Mouse (Mus musculus) myocyte (in vitro differentiated cells): ENCODE data around the gene Gpc6. TPM values are rescaled to one million over a fixed set of nuclear protein-coding genes. Genes with fewer than 3 reads are reported as not detected.

ENCODE experiments used
- H3K27me3 ChIP-seq: one replicate; pipeline ENCODE4 v1.6.1; 2011; ENCODE audit not compliant: control insufficient read depth, insufficient read depth, insufficient read length
- H3K36me3 ChIP-seq: one replicate; pipeline ENCODE4 v1.6.1; 2011; ENCODE audit not compliant: control insufficient read depth, insufficient read depth
- H3K4me2 ChIP-seq: one replicate; pipeline ENCODE4 v1.6.1; 2011; ENCODE audit warnings: low read depth, control low read depth
- H3K4me3 ChIP-seq: one replicate; pipeline ENCODE4 v1.5.1; 2011; ENCODE audit warnings: mild to moderate bottlenecking, control low read depth, moderate library complexity
- H3K79me2 ChIP-seq: one replicate; pipeline ENCODE4 v1.6.1; 2011; ENCODE audit not compliant: control insufficient read depth, insufficient read depth
- H3ac ChIP-seq: one replicate; pipeline ENCODE4 v1.6.1; 2011; ENCODE audit not compliant: control insufficient read depth, insufficient read length
- CEBPB ChIP-seq: IDR thresholded peaks from 2 replicates; pipeline ENCODE4 v1.6.1; 2011; ENCODE audit warnings: mild to moderate bottlenecking, moderate library complexity; ENCODE audit not compliant: poor library complexity, insufficient read depth, severe bottlenecking
- E2F4 ChIP-seq: IDR thresholded peaks from one replicate; pipeline ENCODE4 v1.6.1; 2011; ENCODE audit warnings: mild to moderate bottlenecking, control low read depth, moderate library complexity; ENCODE audit not compliant: insufficient read depth
- MAX ChIP-seq: IDR thresholded peaks from one replicate; pipeline ENCODE4 v1.6.1; 2011; ENCODE audit warnings: low read depth, mild to moderate bottlenecking, control low read depth
- MYOD1 ChIP-seq, 3 experiments: IDR thresholded peaks; one replicate each; pipeline ENCODE4 v1.6.1; 2011; ENCODE audit warnings: control low read depth in 2 of 3, low read depth in 2 of 3, mild to moderate bottlenecking in 2 of 3, moderate library complexity in 1 of 3; ENCODE audit not compliant: insufficient read length in 2 of 3, control insufficient read depth in 1 of 3
- MYOG ChIP-seq, 3 experiments: IDR thresholded peaks; one replicate each; pipeline ENCODE4 v1.6.1; 2011; ENCODE audit warnings: control low read depth in 2 of 3, low read depth in 2 of 3, mild to moderate bottlenecking in 2 of 3; ENCODE audit not compliant: insufficient read length in 2 of 3, control insufficient read depth in 1 of 3, insufficient read depth in 1 of 3
- POLR2A ChIP-seq: IDR thresholded peaks from one replicate; pipeline ENCODE4 v1.6.1; 2011; ENCODE audit warnings: low read depth, mild to moderate bottlenecking, control low read depth, moderate library complexity; ENCODE audit not compliant: insufficient read length
- POLR2AphosphoS2 ChIP-seq: IDR thresholded peaks from one replicate; pipeline ENCODE4 v1.6.1; 2011; ENCODE audit warnings: low read depth, control low read depth; ENCODE audit not compliant: insufficient read length
- REST ChIP-seq: IDR thresholded peaks from one replicate; pipeline ENCODE4 v1.6.1; 2011; ENCODE audit warnings: mild to moderate bottlenecking, control low read depth, moderate library complexity; ENCODE audit not compliant: insufficient read depth, insufficient read length
- SRF ChIP-seq: IDR thresholded peaks from one replicate; pipeline ENCODE4 v1.6.1; 2011; ENCODE audit warnings: low read depth; ENCODE audit not compliant: control insufficient read depth, insufficient read length
- TCF12 ChIP-seq: IDR thresholded peaks from one replicate; pipeline ENCODE4 v1.6.1; 2011; ENCODE audit warnings: mild to moderate bottlenecking, control low read depth; ENCODE audit not compliant: poor library complexity, insufficient read depth, severe bottlenecking
- TCF3 ChIP-seq: IDR thresholded peaks from one replicate; pipeline ENCODE4 v1.6.1; 2011; ENCODE audit warnings: low read depth, control low read depth; ENCODE audit not compliant: insufficient read length
- USF1 ChIP-seq: IDR thresholded peaks from one replicate; pipeline ENCODE4 v1.6.1; 2011; ENCODE audit warnings: low read depth, mild to moderate bottlenecking, control low read depth, moderate library complexity
- polyA plus RNA-seq: library from polyadenylated mRNA; unstranded; fragments of >200 nt; fragmentation: generic; extraction: Trizol; gene quantifications from one replicate; pipeline ENCODE4 v1.2.1, GENCODE M21; 2012; ENCODE audit warnings: missing spikeins

The Gpc6 gene
- polyA plus RNA-seq, 1 experiment = 5.0 TPM

GRCm38 (mm10) chr14:117990203-117990602 lies 1065.1 kb downstream of the Gpc6 start:
- Histone ChIP-seq H3K79me2 (no peaks in the 10 kb centered on the region), H3K36me3 (no peaks in the 10 kb centered on the region), H3K4me2 (no peak overlapping the region), H3K27me3 (no peaks in the 10 kb centered on the region), H3ac (no peak overlapping the region), H3K4me3 (no peak overlapping the region)
- no peak for TF ChIP-seq SRF
- no peak for TF ChIP-seq POLR2AphosphoS2

- no peaks in the 10 kb centered on the region for H3K36me3 ChIP-seq
- no peak overlapping the region for H3ac ChIP-seq
- no peak overlapping the region for H3K4me2 ChIP-seq
- no peak for TF ChIP-seq MYOG (IDR thresholded peaks at IDR 0.05; ENCODE audit: control insufficient read depth in 1 of 3, insufficient read depth in 1 of 3, insufficient read length in 2 of 3, low read depth in 2 of 3)
- H3K27me3 ChIP-seq = no peaks in the 10 kb centered on the region
- no peaks in the 10 kb centered on the region for H3K79me2 ChIP-seq
- no peak overlapping the region for H3K4me3 ChIP-seq
Observed at GRCm38 (mm10) chr14:117992600-117993256, 1067.6 kb downstream of the Gpc6 start.

GRCm38 (mm10) chr14:117993845-117994244 lies 1068.7 kb downstream of the Gpc6 start:
- no peak for TF ChIP-seq USF1
- TF ChIP-seq POLR2AphosphoS2 = no peak
- TF ChIP-seq SRF = no peak
- TF ChIP-seq MAX = no peak
- TF ChIP-seq TCF3 = no peak
- no peak for TF ChIP-seq E2F4
- TF ChIP-seq MYOG (IDR thresholded peaks at IDR 0.05; ENCODE audit: control insufficient read depth in 1 of 3, insufficient read depth in 1 of 3, insufficient read length in 2 of 3, low read depth in 2 of 3) = no peak
- no peak for TF ChIP-seq MYOD1 (IDR thresholded peaks at IDR 0.05; ENCODE audit: control insufficient read depth in 1 of 3, insufficient read length in 2 of 3, low read depth in 2 of 3)
- no peak for TF ChIP-seq POLR2A
- TF ChIP-seq TCF12 = no peak
- TF ChIP-seq REST = no peak
- TF ChIP-seq CEBPB = no peak
- Histone ChIP-seq H3K36me3 (no peaks in the 10 kb centered on the region), H3K27me3 (no peaks in the 10 kb centered on the region), H3K4me3 (no peak overlapping the region), H3K79me2 (no peaks in the 10 kb centered on the region), H3ac (no peak overlapping the region), H3K4me2 (no peak overlapping the region)

- peaks cover 7% of the 10 kb centered on the region for H3K27me3 ChIP-seq
- no peak overlapping the region for H3ac ChIP-seq
- TF ChIP-seq MAX (no peak), E2F4 (no peak), TCF12 (no peak), TCF3 (no peak)
- H3K36me3 ChIP-seq = no peaks in the 10 kb centered on the region
- H3K4me2 ChIP-seq = no peak overlapping the region
- H3K4me3 ChIP-seq = no peak overlapping the region
- H3K79me2 ChIP-seq = no peaks in the 10 kb centered on the region
Observed at GRCm38 (mm10) chr14:118004434-118004833, 1079.3 kb downstream of the Gpc6 start.

- Histone ChIP-seq H3K27me3 (peaks cover 14% of the 10 kb centered on the region), H3K79me2 (no peaks in the 10 kb centered on the region), H3K4me3 (no peak overlapping the region), H3K4me2 (no peak overlapping the region), H3K36me3 (no peaks in the 10 kb centered on the region), H3ac (no peak overlapping the region)
- TF ChIP-seq MYOD1 (IDR thresholded peaks at IDR 0.05; ENCODE audit: control insufficient read depth in 1 of 3, insufficient read length in 2 of 3, low read depth in 2 of 3) = no peak
- TF ChIP-seq POLR2A = no peak
- no peak for TF ChIP-seq MAX
- TF ChIP-seq TCF3 = no peak
- TF ChIP-seq TCF12 = no peak
- no peak for TF ChIP-seq SRF
- TF ChIP-seq CEBPB = no peak
- no peak for TF ChIP-seq REST
- TF ChIP-seq MYOG (IDR thresholded peaks at IDR 0.05; ENCODE audit: control insufficient read depth in 1 of 3, insufficient read depth in 1 of 3, insufficient read length in 2 of 3, low read depth in 2 of 3) = no peak
- TF ChIP-seq USF1 = no peak
- TF ChIP-seq POLR2AphosphoS2 = no peak
- TF ChIP-seq E2F4 = no peak
Observed at GRCm38 (mm10) chr14:118005697-118006096, 1080.6 kb downstream of the Gpc6 start.

- Histone ChIP-seq H3ac (no peak overlapping the region), H3K79me2 (no peaks in the 10 kb centered on the region), H3K27me3 (peaks cover 14% of the 10 kb centered on the region), H3K4me2 (no peak overlapping the region), H3K36me3 (no peaks in the 10 kb centered on the region), H3K4me3 (no peak overlapping the region)
- TF ChIP-seq USF1 (no peak), TCF12 (no peak), POLR2A (no peak), E2F4 (no peak), MAX (no peak), POLR2AphosphoS2 (no peak), MYOG (IDR thresholded peaks at IDR 0.05; ENCODE audit: control insufficient read depth in 1 of 3, insufficient read depth in 1 of 3, insufficient read length in 2 of 3, low read depth in 2 of 3) (no peak), TCF3 (no peak), CEBPB (no peak), MYOD1 (IDR thresholded peaks at IDR 0.05; ENCODE audit: control insufficient read depth in 1 of 3, insufficient read length in 2 of 3, low read depth in 2 of 3) (no peak), SRF (no peak), REST (no peak)
Observed at GRCm38 (mm10) chr14:118009541-118009940, 1084.4 kb downstream of the Gpc6 start.
